Mouse (Mus musculus): ENCODE data around the gene Krt6a.

DNA sequence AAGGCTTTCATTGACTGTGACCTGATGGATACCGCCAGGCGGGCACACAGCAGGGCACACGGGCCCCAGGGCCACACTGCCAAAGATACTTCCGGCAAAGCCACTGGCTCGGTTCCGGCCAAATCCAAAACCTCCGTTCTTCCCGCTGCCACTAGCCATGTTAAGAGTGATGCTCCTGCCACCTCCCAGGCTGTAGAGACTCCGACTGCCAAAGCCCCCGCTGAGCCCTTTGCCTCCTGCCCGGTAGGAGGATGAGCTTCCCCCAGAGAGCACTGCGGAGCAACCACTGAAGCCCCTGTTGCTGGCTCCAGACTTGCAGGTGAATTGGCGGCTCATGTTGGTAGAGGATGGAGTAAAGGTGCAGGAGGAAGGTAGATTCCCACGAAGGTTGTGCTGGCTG is 48.6 kb upstream of the Krt6a start, which contains the start of gene Krt71:
- TF ChIP-seq GATA1 (IDR thresholded peaks at IDR 0.05; ENCODE audit: borderline replicate concordance, low read length) (no peak), FLI1 (IDR thresholded peaks at IDR 0.05; ENCODE audit: low read length) (no peak)

Measured in megakaryocyte, embryonic 14.5 days (primary cell).